Mouse (Mus musculus): ENCODE results near the gene Smurf2. TPM values are rescaled to one million over a fixed set of nuclear protein-coding genes. Genes with fewer than 3 reads are reported as not detected.

The Smurf2 gene
- polyA plus RNA-seq (2017; shearing (Covaris generic)): 25.4 TPM

DNA sequence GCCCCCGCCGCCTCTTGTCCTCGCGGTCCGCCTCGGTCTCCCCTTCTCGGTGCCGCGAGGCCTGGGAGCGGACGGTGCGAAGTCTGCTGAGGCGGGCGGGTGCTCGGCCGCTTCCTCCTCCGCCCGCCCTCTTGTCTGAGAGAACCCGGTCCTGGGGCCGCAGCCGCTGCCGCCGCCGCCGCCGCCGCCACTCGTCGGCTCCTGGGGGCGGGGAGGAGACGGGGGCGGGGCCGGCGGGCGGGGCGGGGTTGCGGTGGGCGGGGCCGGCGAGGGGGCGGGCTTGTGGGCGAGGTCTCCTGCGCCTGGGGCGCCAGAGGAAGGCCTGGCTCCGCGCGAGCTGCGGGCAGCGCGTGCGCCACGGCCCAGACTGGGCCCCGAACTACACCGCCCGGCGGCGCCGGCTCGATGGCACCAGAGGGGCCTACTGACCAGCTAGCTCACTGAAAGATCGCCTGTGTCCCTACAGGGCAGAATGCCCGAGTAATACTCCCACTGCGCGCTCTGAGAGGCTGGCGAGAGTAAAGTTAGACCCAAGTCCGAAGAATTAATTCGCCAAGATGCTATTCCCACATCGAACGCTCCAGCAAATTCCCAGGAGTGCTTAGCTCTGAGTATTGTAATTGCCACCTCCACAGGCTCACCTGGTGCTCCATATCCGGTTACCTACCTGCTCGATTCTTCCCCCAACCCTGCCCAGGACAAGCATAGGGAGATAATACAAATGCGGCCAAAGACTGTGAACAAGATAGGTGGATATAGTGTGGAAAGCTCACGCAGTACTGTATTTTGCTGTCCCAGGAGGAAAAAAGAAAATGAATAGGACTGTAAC lies at the start of gene Smurf2:
TSS of gene Smurf2 (minus strand) at position 165 of the 829 bp plus-strand sequence.

DNA sequence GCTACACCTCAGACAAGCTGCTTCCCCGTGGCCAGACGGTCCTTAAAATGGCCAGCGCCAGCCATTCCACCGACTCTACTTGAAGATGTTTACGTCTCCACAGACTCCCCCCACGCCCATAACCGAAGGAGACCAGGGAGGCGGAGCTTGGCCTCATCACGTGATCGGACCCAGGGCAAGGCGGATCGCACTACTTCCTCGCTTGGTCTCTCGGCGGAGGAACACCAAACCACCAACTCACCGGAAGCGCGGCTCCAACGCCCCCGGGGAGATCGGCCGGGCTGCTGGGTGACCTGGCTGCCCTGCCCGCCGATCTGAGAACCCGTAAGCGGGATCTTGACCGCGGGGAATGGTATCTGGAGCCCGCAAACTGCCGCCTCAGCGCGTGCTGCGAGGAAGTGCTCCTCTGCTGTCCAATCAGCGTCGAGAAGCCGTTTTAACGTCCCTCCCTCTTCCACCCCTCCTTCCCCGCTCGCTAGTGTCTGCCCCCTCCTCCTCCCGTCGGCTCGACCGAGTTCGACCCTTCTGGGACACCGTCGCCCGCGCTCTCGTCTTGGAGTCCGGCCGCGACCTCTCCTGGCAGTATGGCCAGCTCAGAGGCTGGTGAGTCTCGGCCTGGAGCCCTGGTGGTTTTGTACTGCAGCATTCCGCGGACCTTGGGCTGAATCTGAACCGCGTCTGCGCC lies 131.6 kb downstream of the Smurf2 start, which contains the start of the genes Ddx5 and Cep95:
TSS of gene Ddx5 (minus strand) at position 411 of the 685 bp plus-strand sequence.
TSS of gene Cep95 (plus strand) at position 478 of the 685 bp plus-strand sequence.

DNA sequence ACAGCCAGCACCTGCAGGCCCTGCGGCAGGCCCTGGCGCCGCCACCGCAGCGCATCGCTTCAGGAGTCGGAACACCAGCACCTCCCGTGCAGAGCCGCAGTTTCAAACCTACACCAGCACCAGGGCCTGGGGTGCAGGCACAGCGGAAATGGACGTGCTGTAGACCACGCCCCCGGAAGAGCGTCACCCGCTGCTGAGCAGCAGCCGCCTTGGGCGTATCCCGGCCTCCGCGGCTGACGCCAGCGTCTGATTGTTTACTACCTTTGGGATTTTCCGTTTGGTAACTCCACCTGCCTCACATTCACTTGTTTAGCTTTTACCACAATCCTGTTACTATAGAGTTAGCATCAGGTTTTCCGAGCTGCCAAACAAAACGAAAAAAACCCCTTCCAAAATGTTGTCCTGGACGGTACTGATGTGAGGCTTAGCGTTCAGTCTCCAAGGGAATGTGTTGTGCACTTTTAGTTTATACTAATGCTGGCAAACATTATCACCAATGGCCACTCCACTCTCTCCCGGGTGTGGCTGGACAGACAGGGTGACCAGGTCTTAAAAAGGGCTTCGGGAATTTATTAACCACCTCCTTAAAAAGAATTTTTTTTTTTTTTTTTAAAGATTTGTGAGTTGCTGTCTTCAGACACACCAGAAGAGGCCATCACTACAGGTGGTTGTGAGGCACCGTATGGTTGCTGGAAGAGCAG lies 141.0 kb downstream of the Smurf2 start, which contains the start of gene Polg2:
TSS of gene Polg2 (minus strand) at position 150 of the 701 bp plus-strand sequence.

Other genes with a start within 250 kb of the Smurf2 start
- gene Pecam1, start 170.1 kb downstream of the Smurf2 start, polyA plus RNA-seq (2017; shearing (Covaris generic)): 154 TPM
- 10.8 TPM for gene Milr1, start 169.5 kb downstream of the Smurf2 start, polyA plus RNA-seq (2017; shearing (Covaris generic))
- 28.8 TPM for gene Polg2, start 141.2 kb downstream of the Smurf2 start, polyA plus RNA-seq (2017; shearing (Covaris generic))
- 893 TPM for gene Ddx5, start 131.5 kb downstream of the Smurf2 start, polyA plus RNA-seq (2017; shearing (Covaris generic))
- gene Cep95, start 131.5 kb downstream of the Smurf2 start, polyA plus RNA-seq (2017; shearing (Covaris generic)): 44.9 TPM
- gene Kpna2, start 78.8 kb upstream of the Smurf2 start, polyA plus RNA-seq (2017; shearing (Covaris generic)): 61.6 TPM
- gene 1810010H24Rik, start 105.0 kb upstream of the Smurf2 start, polyA plus RNA-seq (2017; shearing (Covaris generic)): 1.2 TPM
- gene Bptf, start 211.4 kb upstream of the Smurf2 start, polyA plus RNA-seq (2017; shearing (Covaris generic)): 19.7 TPM